ENCODE assay signal across 32 mouse cellular contexts in the genomic region with DNA sequence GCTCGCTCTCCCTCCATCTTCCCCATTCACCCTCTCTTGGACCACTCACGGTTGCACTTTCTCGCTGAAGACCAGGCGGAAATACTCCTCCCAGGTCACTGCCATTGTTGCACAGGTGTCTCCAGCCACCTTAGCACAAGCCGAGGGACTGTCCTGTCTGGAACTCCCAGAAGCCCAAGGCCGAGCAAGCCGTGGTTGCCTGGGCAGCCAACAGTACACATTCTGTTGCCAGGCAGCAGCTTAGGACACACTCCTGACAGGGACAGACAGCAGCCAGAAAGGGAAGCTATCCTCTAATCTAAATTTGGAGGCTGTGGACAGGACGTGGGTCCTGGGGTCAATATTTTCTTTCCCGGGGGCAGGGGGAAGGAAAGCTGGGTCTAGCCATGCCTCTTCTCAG. TPM values are rescaled to one million over a fixed set of nuclear protein-coding genes. Genes with fewer than 3 reads are reported as not detected.
A peak's percentile ranks its signal among the peaks of the same experiment; 100 is the strongest.
DNase-seq lines count a peak whose midpoint lies in the region; ATAC-seq and TF ChIP-seq lines count a peak whose summit lies in the region.
"Had no signal": no experiment of that assay in that cellular context is flagged by ENCODE, and none has a peak within 500 bp of the region (broad histone marks: within the 10 kb centered on the region; RNA-seq: fewer than 3 reads in every experiment).

Gene Cfap73 (minus strand): TSS at position 105 of the 400 bp plus-strand sequence.

- no peaks in the 10 kb centered on the region for H3K27me3 ChIP-seq in testis, adult 2 months (ENCODE audit: control insufficient read depth, insufficient read depth, low read length)

- TF ChIP-seq POLR2A in testis, adult 2 months (IDR thresholded peaks at IDR 0.05; ENCODE audit: control insufficient read depth, low read depth, low read length) = peak; percentile 41; the same call in 1 of the 2 replicates

- no peaks in the 10 kb centered on the region for H3K36me3 ChIP-seq in testis, adult 2 months (ENCODE audit: control insufficient read depth, insufficient read depth, low read length)
- H3K36me3 ChIP-seq: forebrain, embryonic 12.5 days; heart, embryonic 12.5 days; heart, embryonic 15.5 days; hindbrain, embryonic 13.5 days; intestine, embryonic 15.5 days had no signal

- TF ChIP-seq CTCF in gastrocnemius, adult 2 months (IDR thresholded peaks at IDR 0.05) = no peak
- TF ChIP-seq CTCF in testis, adult 2 months (IDR thresholded peaks at IDR 0.05; ENCODE audit: control insufficient read depth, insufficient read depth, insufficient replicate concordance, low read depth, low read length) = no peak

- ATAC-seq in CD4-positive, CD25-positive, alpha-beta regulatory T cell, adult 4 months = no peak
- ATAC-seq: forebrain, embryonic 16.5 days; hindbrain, embryonic 16.5 days; intestine, embryonic 15.5 days had no signal

- peak; percentile 57 to 78 for DNase-seq in adrenal gland, adult (ENCODE audit: inconsistent age in 2 of 2, low spot score in 1 of 2)
- no peak for DNase-seq in adrenal gland, adult 8-10 months
- no peak for DNase-seq in gastrocnemius, adult 2 months
- no peak for DNase-seq in gastrocnemius, postnatal 14 days
- no peak for DNase-seq in testis, postnatal 10 days (ENCODE audit: low spot score)
- DNase-seq in embryo, embryonic 10.5 days (ENCODE audit: low spot score) = no peak
- DNase-seq: cerebellum, adult 11 months; cerebellum, adult 2 months; cerebellum, adult 9-11 months; cerebellum, postnatal 25 days; embryo, embryonic 11 days; gastrocnemius, postnatal 25 days; heart, postnatal 36 days; kidney, adult 11 months had no signal

- intact Hi-C loops in gastrocnemius, adult 2 months (cut with DNase I) = no loop called here
- intact Hi-C loops in gastrocnemius, postnatal 14 days (cut with DNase I; ENCODE audit: low total_unique reads) = no loop called here

- H3K4me3 ChIP-seq in gastrocnemius, adult 2 months = 0 out of 2 replicates have a peak within 1 kb of the TSS, but pooled peaks have one; percentile 7
- peak within 1 kb of the TSS; percentile 76 for H3K4me3 ChIP-seq in testis, adult 2 months (ENCODE audit: control insufficient read depth, low read depth, low read length)
- H3K4me3 ChIP-seq: embryonic facial prominence, embryonic 10.5 days; embryonic facial prominence, embryonic 13.5 days; erythroblast, embryonic 14.5 days; forebrain, embryonic 12.5 days; heart, embryonic 12.5 days; heart, embryonic 15.5 days; hindbrain, embryonic 10.5 days; hindbrain, embryonic 13.5 days; intestine, embryonic 15.5 days had no signal

- no peak within 1 kb of the TSS for H3K27ac ChIP-seq in gastrocnemius, adult 2 months
- no peak within 1 kb of the TSS for H3K27ac ChIP-seq in testis, adult 2 months (ENCODE audit: control insufficient read depth, insufficient read depth, low read depth, low read length)
- H3K27ac ChIP-seq: embryonic facial prominence, embryonic 10.5 days; embryonic facial prominence, embryonic 13.5 days; forebrain, embryonic 12.5 days; heart, embryonic 15.5 days; hindbrain, embryonic 10.5 days; hindbrain, embryonic 13.5 days; intestine, embryonic 15.5 days had no signal

- H3K4me1 ChIP-seq in testis, adult 2 months (ENCODE audit: control insufficient read depth, insufficient read depth, low read length) = peaks cover 19% of the 10 kb centered on the region
- H3K4me1 ChIP-seq: embryonic facial prominence, embryonic 13.5 days had no signal

RNA-seq across cellular contexts. Expression of gene Cfap73, which starts in this region (rescaled TPM):
- under 1 TPM in 3 of 4 experiments, not detected in 1; 0.32 to 0.63 (median 0.46) TPM for total RNA-seq in adrenal gland, adult 8-10 months (2022)
- total RNA-seq in gastrocnemius, adult 2 months (2021) = not detected
- not detected for total RNA-seq in gastrocnemius, postnatal 14 days (2021)
- polyA plus RNA-seq in testis, adult 2 months (2012; rRNA removed) = 6.4 and 7.8 TPM in 2 replicates
- not detected for polyA plus RNA-seq in CD4-positive, CD25-positive, alpha-beta regulatory T cell, adult 4 months (2017; shearing (Covaris generic))
- total RNA-seq: common myeloid progenitor, adult 5-6 weeks; gastrocnemius, adult 18-20 months; gastrocnemius, postnatal 25 days; heart, adult 18-20 months; heart, postnatal 10 days; heart, postnatal 36 days; MEL had no signal
- polyA plus RNA-seq: embryonic facial prominence, embryonic 13.5 days; erythroblast, embryonic 14.5 days; heart, embryonic 12.5 days; heart, embryonic 15.5 days; intestine, embryonic 15.5 days had no signal

Comparison
In these comparisons a context has a peak if more than half of its experiments do, and no peak if none do; other contexts are left out.
1. DNase-seq: peak in adrenal gland, adult (2 of 2); none in adrenal gland, adult 8-10 months (single experiment), gastrocnemius, adult 2 months (single experiment), gastrocnemius, postnatal 14 days (single experiment), testis, postnatal 10 days (single experiment) and embryo, embryonic 10.5 days (single experiment).